In genomic region chr9:56104921-56105320, GRCm38 (mm10) we compare ENCODE assay signal across 14 mouse cellular contexts. TPM values are rescaled to one million over a fixed set of nuclear protein-coding genes. Genes with fewer than 3 reads are reported as not detected.
DNase-seq lines count a peak whose midpoint lies in the region; ATAC-seq lines count a peak whose summit lies in the region.
"Had no signal": no experiment of that assay in that cellular context is flagged by ENCODE, and none has a peak within 500 bp of the region (broad histone marks: within the 10 kb centered on the region; RNA-seq: fewer than 3 reads in every experiment).

No protein-coding gene starts in this region.

- DNase-seq in embryo, embryonic 10 days (ENCODE audit: low spot score) = peak; percentile 48
- no peak for DNase-seq in embryo, embryonic 9.5 days (ENCODE audit: extremely low spot score)
- peak; percentile 11 for DNase-seq in kidney, postnatal 10 days
- no peak for DNase-seq in kidney, postnatal 36 days
- peak; percentile 48 for DNase-seq in NIH3T3 (ENCODE audit: low read depth)
- DNase-seq in lung, postnatal 10 days = no peak
- DNase-seq in layer of hippocampus, postnatal 36 days = no peak
- DNase-seq: cerebellum, adult 9-11 months; kidney, adult 8-10 months; lung, adult 2 months; spleen, adult 18-20 months had no signal

- ATAC-seq in megakaryocyte, adult 5-6 weeks (ENCODE audit: poor library complexity, severe bottlenecking) = peak; percentile 27; the same call in 1 of the 2 replicates
- ATAC-seq: forebrain, embryonic 16.5 days; midbrain, embryonic 13.5 days had no signal

RNA-seq across cellular contexts. Expression of gene Pstpip1, which starts 15.2 kb away (rescaled TPM):
- total RNA-seq in megakaryocyte, adult 5-6 weeks (2015) = 59.2 and 61.2 TPM in 2 replicates
- 223 and 227 TPM in 2 replicates for total RNA-seq in megakaryocyte, adult 5-6 weeks (2017)
- 1 to 10 TPM; 2.7 to 3.7 TPM for total RNA-seq in layer of hippocampus, postnatal 36 days (2021)

Comparison
In these comparisons a context has a peak if more than half of its experiments do, and no peak if none do; other contexts are left out.
1. DNase-seq: peak in embryo, embryonic 10 days (single experiment), kidney, postnatal 10 days (single experiment) and NIH3T3 (single experiment); none in embryo, embryonic 9.5 days (single experiment), kidney, postnatal 36 days (0 of 2), lung, postnatal 10 days (single experiment) and layer of hippocampus, postnatal 36 days (0 of 2).
2. RNA of gene Pstpip1, which starts 15.2 kb away (total RNA-seq): 59.2 to 227 TPM in megakaryocyte, adult 5-6 weeks; 2.7 to 3.7 TPM in layer of hippocampus, postnatal 36 days; every median in the first group is over 10 times any median in the second.